Mouse (Mus musculus): ENCODE results near the gene Ccdc194.
A peak's percentile ranks its signal among the peaks of the same experiment; 100 is the strongest.

Gene Ccdc194

DNA sequence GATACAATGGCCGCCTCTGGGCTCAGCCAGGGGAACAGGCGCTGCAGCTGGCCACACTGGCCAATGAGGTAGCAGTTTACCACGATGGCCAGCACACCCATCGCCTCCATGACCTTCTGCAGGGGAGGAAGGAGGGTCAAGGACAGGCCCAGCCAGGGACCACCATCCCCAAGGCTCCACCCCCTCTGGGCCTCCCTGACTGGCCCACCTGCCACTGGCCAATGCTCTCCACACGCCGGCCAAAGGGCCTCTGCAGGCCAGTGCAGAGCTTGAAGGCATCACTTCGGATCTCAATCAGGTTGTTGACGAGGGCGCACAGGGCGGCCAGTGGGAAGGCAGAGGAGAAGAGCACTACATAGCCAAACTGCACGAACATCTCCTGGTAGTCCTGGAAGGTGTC, 46.6 kb downstream of the Ccdc194 start:
- no peak for DNase-seq (ENCODE audit: low read depth in 2 of 2, low spot score in 2 of 2)

DNA sequence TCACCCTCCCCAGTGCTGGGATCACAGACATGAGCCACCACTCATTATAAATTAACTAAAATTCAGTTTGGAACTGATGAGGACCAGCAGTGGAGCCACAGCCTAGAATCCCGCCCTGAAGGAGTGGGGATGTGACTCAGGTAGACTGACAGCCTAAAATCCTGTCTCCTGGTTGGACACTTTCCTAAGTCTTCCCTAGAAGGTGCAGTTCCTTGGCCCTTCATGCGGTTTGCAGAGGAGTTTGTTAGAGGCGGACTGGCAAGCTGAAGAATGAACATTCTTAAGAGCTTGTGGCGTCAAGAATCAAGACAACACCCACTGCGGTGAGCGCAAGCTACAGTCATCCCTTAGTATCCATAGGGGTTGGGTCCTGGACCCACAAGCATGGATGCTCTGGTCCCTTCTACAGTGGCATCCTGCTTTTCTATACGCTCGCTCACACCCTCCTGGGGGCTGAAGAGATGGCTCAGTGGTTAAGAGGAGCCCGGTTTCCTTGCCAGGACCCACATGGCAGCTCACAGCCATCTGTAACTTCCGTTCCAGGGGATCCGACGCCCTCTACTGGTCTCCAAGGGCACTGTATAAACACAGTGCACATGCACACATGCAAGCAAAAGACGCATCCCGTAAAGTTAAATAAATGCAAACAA, 48.2 kb downstream of the Ccdc194 start:
- no peak for DNase-seq (ENCODE audit: low read depth in 2 of 2, low spot score in 2 of 2)

GRCm38 (mm10) chr8:71476099-71476940, 49.2 kb downstream of the Ccdc194 start:
- DNase-seq (ENCODE audit: low read depth in 2 of 2, low spot score in 2 of 2): peak; percentile 53 to 55

- no peak for DNase-seq (ENCODE audit: low read depth in 2 of 2, low spot score in 2 of 2)
Measured at GRCm38 (mm10) chr8:71475702-71476075, 49.8 kb downstream of the Ccdc194 start.

GRCm38 (mm10) chr8:71474785-71475701, 50.5 kb downstream of the Ccdc194 start:
- DNase-seq (ENCODE audit: low read depth in 2 of 2, low spot score in 2 of 2): no peak

DNA sequence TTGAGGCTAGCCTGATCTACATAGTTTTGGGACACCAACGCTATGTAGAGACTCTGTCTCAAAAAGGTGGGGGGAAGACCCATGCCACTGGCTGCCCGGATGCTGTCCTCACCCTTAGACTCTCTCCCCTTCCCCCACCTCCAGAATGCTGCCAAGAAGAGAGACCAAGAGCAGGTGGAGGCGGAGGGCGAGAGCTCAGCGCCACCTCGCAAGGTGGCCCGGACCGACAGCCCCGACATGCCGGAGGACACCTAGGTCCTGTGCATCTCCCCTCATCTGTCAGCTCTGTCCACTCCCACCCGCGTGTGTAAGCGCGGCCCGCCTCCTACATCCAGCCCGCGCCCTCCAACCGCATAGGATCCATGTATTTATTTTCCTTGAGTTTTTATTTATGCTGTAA, 51.2 kb downstream of the Ccdc194 start:
- DNase-seq (ENCODE audit: low read depth in 2 of 2, low spot score in 2 of 2): no peak

DNA sequence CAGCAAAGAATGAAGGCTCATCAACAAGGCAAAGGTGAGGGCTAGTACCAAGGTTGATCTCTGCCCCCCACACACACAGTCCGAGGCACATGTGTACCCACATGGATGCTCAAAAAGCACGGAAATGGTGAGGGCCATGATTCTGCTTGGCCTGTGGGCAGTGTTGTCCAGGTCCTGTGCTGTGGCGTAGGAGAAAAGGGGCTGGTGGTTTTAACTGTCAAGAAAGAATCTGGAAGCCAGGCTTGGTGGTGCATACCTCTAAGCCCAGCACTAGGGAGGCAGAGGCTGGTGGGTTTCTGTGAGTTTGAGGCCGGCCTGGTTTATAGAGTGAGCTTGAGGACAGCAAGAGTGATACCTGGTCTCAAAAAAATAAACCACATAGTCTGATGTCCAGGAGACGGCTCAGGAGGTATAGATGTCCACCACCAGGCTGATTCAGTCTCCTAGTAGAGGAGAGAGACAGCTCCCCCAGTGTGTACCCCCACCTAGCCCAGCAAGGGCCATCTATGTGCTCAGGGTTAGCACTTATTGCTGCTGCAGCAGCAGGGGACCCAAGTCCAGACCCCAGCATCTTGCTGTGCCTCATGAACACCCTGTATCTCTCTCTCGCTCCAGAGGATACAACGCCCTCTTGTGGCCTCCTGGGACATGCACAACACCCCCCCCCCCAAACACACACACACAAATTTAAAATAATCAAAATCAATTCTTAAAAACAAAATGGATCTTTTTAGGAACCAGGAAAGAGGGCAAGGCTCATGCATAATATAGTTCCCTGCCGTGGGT, 52.7 kb downstream of the Ccdc194 start:
- DNase-seq (ENCODE audit: low read depth in 2 of 2, low spot score in 2 of 2): no peak

- no peak for DNase-seq (ENCODE audit: low read depth in 2 of 2, low spot score in 2 of 2)
Measured at GRCm38 (mm10) chr8:71471861-71472260, 53.6 kb downstream of the Ccdc194 start.

GRCm38 (mm10) chr8:71470913-71471255, 54.6 kb downstream of the Ccdc194 start:
- no peak for DNase-seq (ENCODE audit: low read depth in 2 of 2, low spot score in 2 of 2)

- no peak for DNase-seq (ENCODE audit: low read depth in 2 of 2, low spot score in 2 of 2)
Measured at GRCm38 (mm10) chr8:71470146-71470912, 55.2 kb downstream of the Ccdc194 start.

Data from CD8-positive naive resting alpha-beta T cell, adult 2 months (primary cell).